Mouse (Mus musculus) heart, adult 2 months (tissue): Measurements from ENCODE around the gene Ppp2r3a.

Experiments
- CTCF ChIP-seq: fragments of 200-600 bp; IDR thresholded peaks from 2 replicates; pipeline ENCODE4 v1.8.1; 2022; ENCODE audit warnings: antibody characterized with exemption, mild to moderate bottlenecking, moderate library complexity
- EP300 ChIP-seq: fragments of 200-500 bp; IDR thresholded peaks from 2 replicates; pipeline ENCODE4 v1.6.1; 2011; ENCODE audit warnings: low read depth, low read length, control low read depth; ENCODE audit not compliant: insufficient read depth
- POLR2A ChIP-seq: fragments of 200-500 bp; IDR thresholded peaks from 2 replicates; pipeline ENCODE4 v1.6.1; 2011; ENCODE audit warnings: mild to moderate bottlenecking, low read depth, low read length, control low read depth; ENCODE audit not compliant: insufficient read depth

DNA sequence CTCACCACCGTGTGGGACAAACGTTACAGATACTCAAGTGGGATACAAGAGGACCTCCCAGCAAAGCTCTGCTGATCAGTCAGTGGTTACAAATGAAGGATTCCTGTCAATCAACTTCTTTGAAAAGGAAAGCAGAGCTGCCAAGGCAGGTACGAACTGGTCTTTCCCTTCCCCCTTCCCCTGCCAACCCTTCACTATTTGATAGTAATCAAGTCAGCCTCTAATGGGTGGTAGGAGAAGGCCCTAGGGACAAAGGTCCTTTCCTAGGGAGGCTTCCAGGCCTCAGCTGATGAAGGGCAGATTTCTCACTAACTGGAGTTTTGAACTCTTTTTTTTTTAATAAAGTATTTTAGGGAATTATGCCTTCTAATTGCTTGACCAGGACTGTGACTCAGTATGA, 11.2 kb upstream of the Ppp2r3a start:
- TF ChIP-seq CTCF: no peak
- TF ChIP-seq POLR2A: no peak
- no peak for TF ChIP-seq EP300
